Mouse (Mus musculus) thymus, adult 2 months (tissue): ENCODE data around the gene Trio. TPM values are rescaled to one million over a fixed set of nuclear protein-coding genes. Genes with fewer than 3 reads are reported as not detected.

ENCODE experiments used
- DNase-seq: peaks from one replicate; pipeline ENCODE4 v3.0.0; 2021
- H3K27ac ChIP-seq: fragments of 200-500 bp; 2 replicates; pipeline ENCODE4 v1.5.1; 2012; ENCODE audit warnings: low read length, control low read depth; ENCODE audit not compliant: control insufficient read depth, insufficient read depth
- H3K27me3 ChIP-seq: fragments of 200-500 bp; 2 replicates; pipeline ENCODE4 v1.6.1; 2012; ENCODE audit warnings: mild to moderate bottlenecking, low read length, moderate library complexity, mixed read lengths; ENCODE audit not compliant: control insufficient read depth, insufficient read depth
- H3K36me3 ChIP-seq: fragments of 200-500 bp; 2 replicates; pipeline ENCODE4 v1.6.1; 2012; ENCODE audit warnings: mild to moderate bottlenecking, low read length, moderate library complexity; ENCODE audit not compliant: control insufficient read depth, insufficient read depth
- H3K4me1 ChIP-seq: fragments of 200-500 bp; replicated peaks from 2 replicates; pipeline ENCODE4 v1.6.1; 2012; ENCODE audit warnings: low read length; ENCODE audit not compliant: control insufficient read depth, insufficient read depth
- H3K4me3 ChIP-seq: fragments of 200-500 bp; 2 replicates; pipeline ENCODE4 v1.5.1; 2012; ENCODE audit warnings: mild to moderate bottlenecking, low read length, control low read depth, moderate library complexity; ENCODE audit not compliant: control insufficient read depth, insufficient read depth
- CTCF ChIP-seq: fragments of 200-500 bp; IDR thresholded peaks from 2 replicates; pipeline ENCODE4 v1.5.1; 2012; ENCODE audit warnings: mild to moderate bottlenecking, control low read depth, low read length, moderate library complexity, borderline replicate concordance; ENCODE audit not compliant: control insufficient read depth, poor library complexity, insufficient read depth; ENCODE audit errors: extremely low read depth
- POLR2A ChIP-seq: fragments of 200-500 bp; IDR thresholded peaks from 2 replicates; pipeline ENCODE4 v1.6.1; 2012; ENCODE audit warnings: mild to moderate bottlenecking, low read length, control low read depth, moderate library complexity; ENCODE audit not compliant: control insufficient read depth, poor library complexity, insufficient read depth; ENCODE audit errors: extremely low read depth
- WGBS: fragments of 180-500 bp; shearing (Covaris S2); methylation state at CpG from one replicate; pipeline ENCODE4 v1.1.7; 2018; 5-methylcytosine and 5-hydroxymethylcytosine counted together
- polyA plus RNA-seq: library from polyadenylated mRNA; depleted of rRNA; stranded (reverse); fragments of >200 nt; gene quantifications from 2 replicates; pipeline ENCODE4 v1.2.3, GENCODE M21; 2012

The Trio gene
- polyA plus RNA-seq, 1 experiment = 24.9 TPM

GRCm38 (mm10) chr15:28065572-28065971 is 39.9 kb upstream of the Trio start:
- Histone ChIP-seq H3K27me3 (no peaks in the 10 kb centered on the region), H3K27ac (no peak overlapping the region), H3K36me3 (no peaks in the 10 kb centered on the region), H3K4me3 (no peak overlapping the region), H3K4me1 (no peaks in the 10 kb centered on the region)
- TF ChIP-seq POLR2A = no peak
- TF ChIP-seq CTCF = no peak
- no peak for DNase-seq
- WGBS = 65% methylated on average over 5 of the region's 5 CpGs

DNA sequence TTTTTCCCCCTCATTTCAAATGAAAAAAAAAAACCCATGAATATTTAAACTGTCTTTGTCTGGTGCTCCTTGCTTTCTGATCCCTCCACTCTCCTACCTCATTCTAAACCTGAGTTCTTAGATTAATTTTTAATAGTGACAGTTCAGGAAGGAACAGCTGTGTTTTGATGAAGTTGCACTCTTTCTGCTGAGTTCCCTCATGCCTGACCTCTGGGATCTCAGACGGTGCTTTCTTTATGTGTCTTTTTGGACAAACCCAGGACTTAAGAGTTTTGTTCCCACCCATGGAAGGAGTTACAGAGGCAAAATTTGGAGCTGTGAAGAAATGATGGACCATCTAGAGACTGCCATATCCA is 39.1 kb upstream of the Trio start:
- Histone ChIP-seq H3K36me3 (no peaks in the 10 kb centered on the region), H3K27me3 (no peaks in the 10 kb centered on the region), H3K27ac (no peak overlapping the region), H3K4me3 (no peak overlapping the region), H3K4me1 (no peaks in the 10 kb centered on the region)
- WGBS = 78% methylated on average over 1 of the region's 1 CpGs
- DNase-seq = no peak
- TF ChIP-seq POLR2A = no peak
- TF ChIP-seq CTCF = no peak

DNA sequence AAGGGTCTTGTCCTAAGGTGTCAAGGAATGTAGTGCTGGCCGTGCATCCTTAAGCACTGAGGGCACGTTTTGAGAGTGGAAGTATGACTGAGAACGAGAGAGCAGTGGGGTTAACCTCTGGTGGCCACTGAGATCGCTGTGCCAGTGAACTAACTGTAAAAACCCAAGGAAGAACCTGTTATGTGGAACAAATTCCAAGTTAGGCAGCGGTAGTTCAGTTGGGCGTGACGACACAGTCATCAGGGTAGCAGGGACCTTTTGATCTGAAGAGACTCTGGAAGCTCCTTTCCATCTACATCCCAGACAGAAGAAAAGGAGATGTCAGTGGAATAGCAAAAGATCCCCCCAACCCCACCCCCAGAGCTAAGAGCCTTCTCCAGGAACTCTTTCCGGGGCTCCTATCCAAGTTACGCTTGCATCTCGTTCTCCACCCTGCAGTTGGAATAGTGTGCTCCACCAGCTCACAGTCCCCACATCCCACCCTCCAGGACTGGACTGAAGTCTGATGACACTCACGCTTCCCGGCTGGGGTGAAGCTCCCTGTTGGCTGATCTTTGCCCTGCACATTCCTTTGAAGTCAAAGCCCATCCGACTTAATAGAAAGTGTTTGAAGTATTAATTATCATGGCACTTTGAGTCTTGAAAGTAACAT is 38.6 kb upstream of the Trio start:
- TF ChIP-seq CTCF (no peak), POLR2A (no peak)
- Histone ChIP-seq H3K4me1 (no peaks in the 10 kb centered on the region), H3K36me3 (no peaks in the 10 kb centered on the region), H3K27ac (no peak overlapping the region), H3K4me3 (no peak overlapping the region), H3K27me3 (no peaks in the 10 kb centered on the region)
- no peak for DNase-seq
- 94% methylated on average over 13 of the region's 13 CpGs for WGBS

GRCm38 (mm10) chr15:28063466-28063865 is 37.8 kb upstream of the Trio start:
- Histone ChIP-seq H3K27ac (no peak overlapping the region), H3K4me3 (no peak overlapping the region), H3K36me3 (no peaks in the 10 kb centered on the region), H3K4me1 (no peaks in the 10 kb centered on the region), H3K27me3 (no peaks in the 10 kb centered on the region)
- WGBS = 96% methylated on average over 2 of the region's 2 CpGs
- TF ChIP-seq CTCF (no peak), POLR2A (no peak)
- DNase-seq = no peak

- no peaks in the 10 kb centered on the region for H3K27me3 ChIP-seq
- no peak overlapping the region for H3K4me3 ChIP-seq
- 98% methylated on average over 3 of the region's 3 CpGs for WGBS
- DNase-seq = no peak
- TF ChIP-seq CTCF (no peak), POLR2A (no peak)
- no peak overlapping the region for H3K27ac ChIP-seq
- H3K4me1 ChIP-seq = no peaks in the 10 kb centered on the region
- H3K36me3 ChIP-seq = no peaks in the 10 kb centered on the region
Observed at GRCm38 (mm10) chr15:28062016-28062415, 36.4 kb upstream of the Trio start.

DNA sequence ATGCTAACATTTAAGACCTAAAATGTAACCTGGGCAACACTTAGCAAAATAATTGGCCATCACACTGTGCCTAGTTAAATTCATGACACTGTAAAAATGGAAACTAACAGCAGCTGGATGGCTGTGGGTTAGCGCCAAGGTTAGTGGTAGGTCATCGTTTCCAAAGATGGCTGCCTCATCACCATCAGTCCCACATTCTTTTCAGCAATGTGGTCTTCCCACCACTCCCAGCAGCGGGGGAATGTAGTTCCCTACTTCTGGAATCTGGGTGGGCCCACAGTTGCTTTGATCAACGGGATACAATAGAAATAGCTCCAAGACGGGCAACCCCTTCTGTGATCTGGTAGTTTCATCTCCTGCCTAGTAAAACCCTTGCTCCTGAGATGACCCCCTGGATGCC is 35.3 kb upstream of the Trio start:
- Histone ChIP-seq H3K27ac (no peak overlapping the region), H3K4me1 (no peaks in the 10 kb centered on the region), H3K36me3 (no peaks in the 10 kb centered on the region), H3K4me3 (no peak overlapping the region), H3K27me3 (no peaks in the 10 kb centered on the region)
- DNase-seq = no peak
- TF ChIP-seq POLR2A = no peak
- no peak for TF ChIP-seq CTCF
- 93% methylated on average over 5 of the region's 5 CpGs for WGBS

DNA sequence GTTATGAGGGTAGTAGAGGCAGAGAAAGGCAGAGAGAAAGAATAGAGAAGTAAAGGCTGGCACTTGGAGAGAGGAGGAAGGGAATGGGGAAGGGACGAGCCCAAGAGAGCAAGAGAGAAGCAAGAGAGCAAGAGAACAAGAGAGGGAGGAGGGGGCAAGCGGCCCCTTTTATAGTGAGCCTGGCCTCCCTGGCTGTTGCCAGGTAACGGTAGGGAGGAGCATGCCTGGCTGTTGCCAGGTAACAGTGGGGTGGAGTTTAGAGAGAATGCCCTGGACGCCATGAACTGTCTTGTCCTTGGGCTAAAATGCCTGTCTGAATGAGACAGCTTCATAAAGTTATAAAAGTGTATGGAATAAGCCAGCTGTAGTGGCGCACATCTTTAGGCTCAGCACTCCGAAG is 34.8 kb upstream of the Trio start:
- no peak overlapping the region for H3K27ac ChIP-seq
- no peak overlapping the region for H3K4me3 ChIP-seq
- no peaks in the 10 kb centered on the region for H3K36me3 ChIP-seq
- H3K4me1 ChIP-seq = no peaks in the 10 kb centered on the region
- no peak for TF ChIP-seq CTCF
- TF ChIP-seq POLR2A = no peak
- 85% methylated on average over 6 of the region's 6 CpGs for WGBS
- DNase-seq = no peak
- H3K27me3 ChIP-seq = no peaks in the 10 kb centered on the region
